Mouse (Mus musculus) limb, embryonic 14.5 days (tissue): ENCODE results near the gene Ctcfl. TPM values are rescaled to one million over a fixed set of nuclear protein-coding genes. Genes with fewer than 3 reads are reported as not detected.

Experiments
- ATAC-seq: fragments of 200-750 bp; cut with Nextera tagmentation; 2 replicates; pipeline ENCODE4 v1.8.0; 2017; ENCODE audit warnings: low read depth, moderate number of reproducible peaks, moderate TSS enrichment; ENCODE audit not compliant: low FRiP score
- DNase-seq: peaks from one replicate; pipeline ENCODE4 v3.0.0-alpha.2; 2015; ENCODE audit warnings: low spot score
- H3K27ac ChIP-seq: fragments of 300-500 bp; sonication (generic); replicated peaks from 2 replicates; pipeline ENCODE4 v1.5.1; 2014; ENCODE audit warnings: low read depth, mild to moderate bottlenecking, low read length, moderate library complexity, mixed read lengths
- H3K27me3 ChIP-seq: fragments of 300-500 bp; sonication (generic); 2 replicates; pipeline ENCODE4 v1.6.1; 2014; ENCODE audit warnings: low read length, mixed read lengths; ENCODE audit not compliant: control insufficient read depth, insufficient read depth
- H3K36me3 ChIP-seq: fragments of 300-500 bp; sonication (generic); 2 replicates; pipeline ENCODE4 v1.6.1; 2014; ENCODE audit warnings: mild to moderate bottlenecking, low read length, moderate library complexity, mixed read lengths; ENCODE audit not compliant: control insufficient read depth, insufficient read depth
- H3K4me1 ChIP-seq: fragments of 300-500 bp; sonication (generic); 2 replicates; pipeline ENCODE4 v1.6.1; 2014; ENCODE audit warnings: antibody characterized with exemption, low read length, mixed read lengths; ENCODE audit not compliant: control insufficient read depth, insufficient read depth
- H3K4me2 ChIP-seq: fragments of 300-500 bp; sonication (generic); replicated peaks from 2 replicates; pipeline ENCODE4 v1.6.1; 2014; ENCODE audit warnings: low read depth, mild to moderate bottlenecking, low read length, moderate library complexity; ENCODE audit not compliant: severe bottlenecking
- H3K4me3 ChIP-seq: fragments of 300-500 bp; sonication (generic); replicated peaks from 2 replicates; pipeline ENCODE4 v1.5.1; 2014; ENCODE audit warnings: low read length
- H3K9ac ChIP-seq: fragments of 300-500 bp; sonication (generic); 2 replicates; pipeline ENCODE4 v1.6.1; 2014; ENCODE audit warnings: mild to moderate bottlenecking, low read depth, low read length, moderate library complexity; ENCODE audit not compliant: severe bottlenecking
- H3K9me3 ChIP-seq: fragments of 300-500 bp; sonication (generic); 2 replicates; pipeline ENCODE4 v1.6.1; 2016; ENCODE audit warnings: low read length; ENCODE audit not compliant: control insufficient read depth
- POLR2A ChIP-seq: fragments of 200-500 bp; IDR thresholded peaks from 2 replicates; pipeline ENCODE4 v1.8.0; 2012; ENCODE audit warnings: inconsistent platforms, mild to moderate bottlenecking, moderate library complexity, borderline replicate concordance; ENCODE audit not compliant: insufficient read depth, insufficient read length; ENCODE audit errors: extremely low read depth
- WGBS: fragments of 180-500 bp; shearing (Covaris S2); extraction: QIAGEN DNeasy Blood & Tissue Kit; methylation state at CpG from one replicate; pipeline ENCODE4 v1.1.7; 2014; 5-methylcytosine and 5-hydroxymethylcytosine counted together
- polyA plus RNA-seq, 2 experiments: library from polyadenylated mRNA; depleted of rRNA in 1 of 2; stranded (reverse) in 1 of 2; unstranded in 1 of 2; fragments of >200 nt; fragmentation: Nextera tagmentation in 1 of 2; extraction: Ambion mirVana in 1 of 2; gene quantifications; 2 replicates each; pipeline versions ENCODE4 v1.2.1 to v1.2.3; 2012 to 2014

Ctcfl gene
- polyA plus RNA-seq, 2 experiments = not detected

GRCm38 (mm10) chr2:173057623-173058022 is 61.7 kb downstream of the Ctcfl start:
- no peak overlapping the region for H3K4me3 ChIP-seq
- H3K4me2 ChIP-seq = no peak overlapping the region
- no peaks in the 10 kb centered on the region for H3K27me3 ChIP-seq
- WGBS = 66% methylated on average over 10 of the region's 10 CpGs
- no peaks in the 10 kb centered on the region for H3K9me3 ChIP-seq
- H3K27ac ChIP-seq = no peak overlapping the region
- peaks cover 6% of the 10 kb centered on the region; the same call in 1 of the 2 replicates for H3K4me1 ChIP-seq
- H3K36me3 ChIP-seq = no peaks in the 10 kb centered on the region
- no peak overlapping the region for H3K9ac ChIP-seq
- ATAC-seq (peak; percentile 60), DNase-seq (peak; percentile 24)
- no peak for TF ChIP-seq POLR2A

GRCm38 (mm10) chr2:173056882-173057315 is 62.4 kb downstream of the Ctcfl start:
- WGBS = 78% methylated on average over 11 of the region's 11 CpGs
- Histone ChIP-seq H3K36me3 (no peaks in the 10 kb centered on the region), H3K9me3 (no peaks in the 10 kb centered on the region), H3K9ac (no peak overlapping the region), H3K27ac (no peak overlapping the region), H3K4me2 (no peak overlapping the region), H3K4me3 (no peak overlapping the region), H3K4me1 (peaks cover 4% of the 10 kb centered on the region; the same call in 1 of the 2 replicates), H3K27me3 (no peaks in the 10 kb centered on the region)
- no peak for DNase-seq
- no peak for TF ChIP-seq POLR2A
- ATAC-seq = no peak

- no peak overlapping the region for H3K4me3 ChIP-seq
- H3K36me3 ChIP-seq = no peaks in the 10 kb centered on the region
- no peaks in the 10 kb centered on the region for H3K4me1 ChIP-seq
- H3K27me3 ChIP-seq = no peaks in the 10 kb centered on the region
- H3K4me2 ChIP-seq = no peak overlapping the region
- no peak for ATAC-seq
- H3K27ac ChIP-seq = no peak overlapping the region
- 80% methylated on average over 10 of the region's 10 CpGs for WGBS
- H3K9ac ChIP-seq = no peak overlapping the region
- TF ChIP-seq POLR2A = no peak
- DNase-seq = no peak
- H3K9me3 ChIP-seq = no peaks in the 10 kb centered on the region
These were observed 62.9 kb downstream of the Ctcfl start for GRCm38 (mm10) chr2:173056303-173056881.

GRCm38 (mm10) chr2:173053846-173054245 is 65.5 kb downstream of the Ctcfl start:
- ATAC-seq (no peak), DNase-seq (no peak)
- no peaks in the 10 kb centered on the region for H3K36me3 ChIP-seq
- H3K9ac ChIP-seq = no peak overlapping the region
- TF ChIP-seq POLR2A = no peak
- H3K4me2 ChIP-seq = no peak overlapping the region
- no peak overlapping the region for H3K27ac ChIP-seq
- WGBS = 69% methylated on average over 6 of the region's 6 CpGs
- H3K4me1 ChIP-seq = 0 out of 2 replicates have a peak, but pooled peaks cover 2% of the 10 kb centered on the region
- no peaks in the 10 kb centered on the region for H3K9me3 ChIP-seq
- no peaks in the 10 kb centered on the region for H3K27me3 ChIP-seq
- H3K4me3 ChIP-seq = no peak overlapping the region

GRCm38 (mm10) chr2:173052881-173053280 is 66.4 kb downstream of the Ctcfl start:
- DNase-seq = no peak

More at GRCm38 (mm10) chr2:173052881-173053280, 66.4 kb downstream of the Ctcfl start:
- H3K9me3 ChIP-seq = no peaks in the 10 kb centered on the region
- H3K27ac ChIP-seq = no peak overlapping the region
- no peaks in the 10 kb centered on the region for H3K27me3 ChIP-seq
- H3K4me1 ChIP-seq = 0 out of 2 replicates have a peak, but pooled peaks cover 2% of the 10 kb centered on the region
- TF ChIP-seq POLR2A = no peak
- H3K4me2 ChIP-seq = no peak overlapping the region
- H3K9ac ChIP-seq = no peak overlapping the region
- WGBS = 90% methylated on average over 8 of the region's 8 CpGs
- no peak for ATAC-seq
- no peak overlapping the region for H3K4me3 ChIP-seq
- no peaks in the 10 kb centered on the region for H3K36me3 ChIP-seq
